Mouse (Mus musculus): ENCODE data around the gene Insr.

GRCm38 (mm10) chr8:3172246-3172645, 107.2 kb downstream of the Insr start:
- TF ChIP-seq GATA1 (IDR thresholded peaks at IDR 0.05; ENCODE audit: low read length) (no peak), TAL1 (IDR thresholded peaks at IDR 0.05; ENCODE audit: low read length) (no peak)

Measured in erythroblast, embryonic 14.5 days (primary cell).